Mouse (Mus musculus) Patski (cell line): ENCODE measurements around the gene Fuca1. TPM values are rescaled to one million over a fixed set of nuclear protein-coding genes. Genes with fewer than 3 reads are reported as not detected.

ENCODE experiments used
- ATAC-seq: fragments of 100-300 bp; one replicate; pipeline ENCODE4 v1.8.0; 2021
- CTCF ChIA-PET: fragments of 350-600 bp; sonication (Branson Sonifier 250); formaldehyde crosslinking; loops from one replicate; lab custom pipeline; 2022; ENCODE audit warnings: inconsistent platforms; lab: Charles Lee
- POLR2A ChIA-PET: fragments of 350-600 bp; sonication (Branson Sonifier 250); formaldehyde crosslinking; loops from one replicate; lab custom pipeline; 2022; ENCODE audit warnings: antibody characterized with exemption, inconsistent platforms; lab: Charles Lee
- DNase-seq: peaks from one replicate; pipeline ENCODE4 v3.0.0-alpha.2; 2011; ENCODE audit warnings: low read depth, low spot score
- H3K27me3 ChIP-seq: fragments of 371-371 bp; one replicate; pipeline ENCODE4 v1.5.1; 2021
- CTCF ChIP-seq: fragments of 100-300 bp; IDR thresholded peaks from one replicate; pipeline ENCODE4 v1.5.1; 2021
- in situ Hi-C: fragments of 300-500 bp; cut with MboI; formaldehyde crosslinking; loops from 3 replicates; pipeline ENCODE4 v1.11.1; 2018; ENCODE audit warnings: low pct_unique_long_range_greater_than_20kb, mixed read lengths
- polyA plus RNA-seq: library from polyadenylated mRNA; unstranded; gene quantifications from one replicate; pipeline ENCODE4 v1.2.3, GENCODE M21; 2021

Gene Fuca1
- 44.4 TPM for polyA plus RNA-seq

DNA sequence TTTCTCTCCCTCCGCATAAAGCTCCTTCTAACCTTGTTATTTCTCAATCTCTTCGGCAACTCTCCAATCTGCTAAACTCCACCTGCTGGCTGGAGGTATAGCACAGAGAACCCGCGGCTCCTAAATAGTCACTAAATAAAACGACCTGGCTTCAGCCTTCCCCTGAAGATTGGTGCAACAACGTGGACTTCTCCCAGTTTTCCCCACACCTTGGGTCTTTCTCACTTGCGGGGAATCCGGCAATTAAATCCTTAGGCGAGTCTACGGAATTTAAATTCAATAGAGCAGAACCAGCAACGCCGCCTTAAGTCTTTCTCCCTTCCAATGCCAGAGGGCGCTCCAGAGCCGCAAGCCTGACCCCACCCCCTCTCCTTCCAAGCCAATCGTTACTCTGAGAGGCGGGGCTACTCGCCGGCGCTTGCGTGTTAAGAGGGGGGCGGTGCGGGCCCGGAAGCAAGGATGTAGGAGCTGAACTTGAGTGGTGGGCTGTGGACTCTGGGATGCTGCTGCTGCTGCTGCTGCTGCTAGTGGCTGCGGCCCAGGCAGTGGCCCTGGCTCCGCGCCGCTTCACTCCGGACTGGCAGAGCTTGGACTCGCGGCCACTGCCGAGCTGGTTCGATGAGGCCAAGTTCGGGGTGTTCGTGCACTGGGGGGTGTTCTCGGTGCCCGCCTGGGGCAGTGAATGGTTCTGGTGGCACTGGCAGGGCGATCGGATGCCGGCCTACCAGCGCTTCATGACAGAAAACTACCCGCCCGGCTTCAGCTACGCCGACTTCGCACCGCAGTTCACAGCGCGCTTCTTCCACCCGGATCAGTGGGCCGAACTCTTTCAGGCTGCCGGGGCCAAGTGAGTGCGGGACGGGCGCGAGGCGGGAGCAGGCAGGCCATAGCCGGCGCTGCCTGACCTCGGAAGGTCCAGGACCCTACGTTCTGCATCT lies at the start of gene Fuca1:
TSS of gene Fuca1 (plus strand) at position 432 of the 938 bp plus-strand sequence.
- H3K27me3 ChIP-seq, result no peaks in the 10 kb centered on the region
- TF ChIP-seq CTCF, result peak; percentile 85
- CTCF ChIA-PET, result interaction anchor here (0.6 to 2.0 kb wide), 12 partner anchors 10 to 220 kb away, joined by 3 to 8 read pairs (median 4); no protein-coding TSS in a partner anchor
- DNase-seq, result peak; percentile 47
- POLR2A ChIA-PET, result no interaction called here
- in situ Hi-C loops, result loop anchor here (25.0 kb wide), 1 partner anchor 408 kb away; no protein-coding TSS in a partner anchor
- ATAC-seq, result peak; percentile 57

DNA sequence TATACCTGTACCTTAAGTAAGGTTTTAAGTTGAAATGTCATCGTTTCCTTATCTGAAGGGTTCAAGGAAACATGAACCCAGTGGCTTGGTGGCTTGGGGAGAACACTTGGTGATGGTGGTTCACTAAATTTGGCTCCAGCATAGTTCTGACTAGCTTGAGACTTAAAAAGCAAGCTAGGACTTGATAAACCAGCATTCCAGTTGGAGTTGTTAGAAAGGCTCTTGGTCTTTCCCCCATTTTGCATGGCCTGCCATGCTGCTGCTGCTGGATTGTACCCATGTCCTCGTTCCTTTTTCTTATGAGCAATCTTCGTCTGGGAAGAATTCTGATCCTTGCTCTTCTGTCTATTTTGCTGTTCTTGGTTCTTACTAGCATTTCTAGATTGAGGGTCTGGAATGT lies 48.5 kb upstream of the Fuca1 start:
- POLR2A ChIA-PET, result interaction anchor here (0.6 kb wide), 1 partner anchor 74 kb away, joined by 3 read pairs; no protein-coding TSS in a partner anchor
- H3K27me3 ChIP-seq, result no peaks in the 10 kb centered on the region
- CTCF ChIA-PET, result no interaction called here
- no peak for ATAC-seq
- no peak for TF ChIP-seq CTCF
- DNase-seq, result no peak
- in situ Hi-C loops, result loop anchor here (10.0 kb wide), 1 partner anchor 187 kb away; the partner anchor contains the start of gene Ifnlr1

DNA sequence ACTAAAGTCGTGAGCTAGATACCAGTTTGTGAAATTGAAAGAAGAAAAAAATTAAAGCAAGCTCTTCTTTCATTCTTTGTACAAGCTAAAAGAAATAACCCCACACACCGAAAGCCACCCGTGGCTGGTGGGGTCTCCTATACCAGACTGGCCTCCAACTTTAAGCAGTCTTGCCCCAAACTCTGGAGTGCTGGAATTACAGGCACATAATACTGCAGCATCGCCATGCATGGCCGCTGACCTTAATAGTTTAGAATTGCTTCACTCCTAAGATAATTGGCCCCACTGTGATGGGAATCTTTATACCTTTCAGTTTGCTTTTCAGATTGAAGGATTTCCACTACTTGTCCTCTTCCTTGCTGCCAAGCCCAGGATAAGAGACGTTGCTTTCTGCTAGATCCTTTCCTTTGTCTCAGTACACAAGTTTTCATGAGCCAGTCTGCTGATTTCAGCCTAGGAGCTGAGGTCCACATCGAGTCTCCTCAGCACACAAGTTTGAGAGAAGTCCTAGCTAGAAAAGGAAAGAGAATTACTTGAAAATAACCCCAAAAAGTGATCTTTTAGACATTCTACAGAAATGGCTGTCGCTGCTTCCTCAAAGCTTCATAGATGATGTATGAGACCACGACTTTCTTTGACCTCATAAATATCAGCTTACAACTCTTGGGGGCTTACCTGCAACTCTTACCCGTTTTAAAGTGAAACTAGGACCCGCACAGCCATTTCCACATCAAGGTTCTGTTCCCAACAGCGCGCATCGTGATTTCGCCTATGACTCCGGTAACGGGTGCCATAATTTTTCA lies 47.7 kb upstream of the Fuca1 start:
- ATAC-seq, result no peak
- ChIA-PET CTCF (no interaction called here), POLR2A (no interaction called here)
- in situ Hi-C loops, result loop anchor here (10.0 kb wide), 1 partner anchor 188 kb away; the partner anchor contains the start of gene Ifnlr1
- DNase-seq, result no peak
- no peaks in the 10 kb centered on the region for H3K27me3 ChIP-seq
- no peak for TF ChIP-seq CTCF

DNA sequence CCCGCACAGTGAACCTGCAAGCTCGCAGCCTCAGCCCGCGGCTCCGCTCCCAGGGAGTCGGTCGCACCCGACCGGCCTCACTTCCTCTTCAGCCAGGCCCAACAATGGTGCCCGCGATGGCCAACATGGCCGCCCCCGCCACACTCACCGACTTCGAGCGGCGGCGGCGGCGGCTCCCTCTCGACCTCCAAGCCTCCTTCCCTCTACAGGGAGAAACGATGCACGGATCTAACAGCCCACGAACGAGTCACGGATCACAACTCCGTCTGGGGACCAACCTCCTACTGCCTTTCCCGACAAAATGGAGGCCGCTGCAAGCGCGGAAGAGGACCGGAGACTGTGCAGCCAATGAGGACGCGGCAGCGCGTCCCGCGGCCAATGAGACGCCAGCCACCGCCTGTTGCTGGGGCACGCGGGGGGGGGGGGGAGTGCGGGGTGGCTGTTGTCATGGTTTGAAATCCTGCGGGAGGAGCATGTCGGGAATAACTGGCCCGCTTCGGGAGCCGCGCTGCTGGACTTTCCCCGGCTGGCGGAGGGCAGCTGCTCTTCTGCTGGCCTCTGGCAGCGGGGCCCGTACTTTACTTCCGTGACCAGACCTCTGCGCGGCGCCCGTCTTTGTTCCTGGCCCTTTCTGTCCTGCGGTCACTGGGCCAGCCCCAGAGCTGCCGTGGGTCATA lies 46.9 kb upstream of the Fuca1 start, which contains the start of gene Pnrc2:
TSS of gene Pnrc2 (minus strand) at position 325 of the 677 bp plus-strand sequence.
- ATAC-seq (peak; percentile 90), DNase-seq (peak; percentile 68)
- in situ Hi-C loops, result loop anchor here (10.0 kb wide), 1 partner anchor 189 kb away; the partner anchor contains the start of gene Ifnlr1
- TF ChIP-seq CTCF, result no peak
- POLR2A ChIA-PET, result interaction anchor here (0.6 kb wide), 2 partner anchors 305 to 718 kb away, joined by 3 to 4 read pairs; no protein-coding TSS in a partner anchor
- no peaks in the 10 kb centered on the region for H3K27me3 ChIP-seq
- CTCF ChIA-PET, result interaction anchor here (1.1 kb wide), 1 partner anchor 10 kb away, joined by 3 read pairs; no protein-coding TSS in a partner anchor

DNA sequence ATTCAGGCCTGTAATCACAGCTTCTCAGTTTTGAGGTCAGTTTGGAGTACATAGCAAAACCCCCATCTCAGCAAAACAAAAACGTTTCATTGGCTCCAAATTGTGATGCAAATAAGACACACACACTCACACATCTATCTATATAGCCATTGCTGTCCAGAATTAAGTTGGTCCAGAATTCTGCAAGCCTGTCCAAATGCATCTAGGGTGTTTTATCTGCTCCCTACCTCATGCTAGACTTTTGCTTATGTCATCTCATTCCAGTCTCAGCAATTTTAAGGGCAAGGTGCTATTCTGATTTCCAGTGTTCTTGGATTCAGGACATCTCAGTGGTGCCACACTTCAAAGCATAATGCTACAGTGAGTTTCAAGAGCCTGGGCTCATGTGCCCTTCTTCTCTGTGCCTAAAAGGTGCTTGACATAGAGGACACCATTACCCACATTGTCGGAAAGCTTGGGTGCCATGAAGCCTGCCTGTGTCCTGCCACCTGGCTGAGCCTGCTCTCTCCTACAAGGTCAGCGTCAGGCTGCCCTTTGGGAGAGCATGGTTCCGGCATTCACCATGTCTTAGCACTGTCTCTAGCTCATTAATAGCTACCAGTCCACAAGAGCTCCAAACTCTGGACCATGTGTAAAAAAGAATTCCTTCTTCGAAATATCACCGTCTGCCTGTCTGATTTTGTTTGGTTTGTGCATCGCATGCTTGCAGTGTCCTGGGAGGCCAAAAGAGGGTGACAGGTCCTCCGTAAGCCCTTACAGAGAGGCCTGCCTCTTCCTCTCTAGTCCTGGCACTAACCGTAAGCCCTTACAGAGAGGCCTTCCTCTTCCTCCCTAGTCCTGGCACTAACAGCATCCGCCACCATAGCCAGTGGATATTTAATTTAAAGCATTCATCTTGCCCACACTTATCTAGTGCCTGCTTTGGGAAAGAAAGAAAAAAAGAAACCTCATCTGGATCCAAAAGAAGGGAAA lies 45.7 kb upstream of the Fuca1 start:
- no peak for TF ChIP-seq CTCF
- CTCF ChIA-PET, result interaction anchor here (1.1 to 4.5 kb wide), 2 partner anchors 9 to 74 kb away, joined by 3 to 25 read pairs; no protein-coding TSS in a partner anchor
- no peaks in the 10 kb centered on the region for H3K27me3 ChIP-seq
- no peak for ATAC-seq
- in situ Hi-C loops, result loop anchor here (5.0 to 10.0 kb wide), 2 partner anchors 73 to 190 kb away; partner anchors contain the start of gene Ifnlr1
- no peak for DNase-seq
- POLR2A ChIA-PET, result interaction anchor here (0.6 kb wide), 1 partner anchor 304 kb away, joined by 4 read pairs; no protein-coding TSS in a partner anchor

DNA sequence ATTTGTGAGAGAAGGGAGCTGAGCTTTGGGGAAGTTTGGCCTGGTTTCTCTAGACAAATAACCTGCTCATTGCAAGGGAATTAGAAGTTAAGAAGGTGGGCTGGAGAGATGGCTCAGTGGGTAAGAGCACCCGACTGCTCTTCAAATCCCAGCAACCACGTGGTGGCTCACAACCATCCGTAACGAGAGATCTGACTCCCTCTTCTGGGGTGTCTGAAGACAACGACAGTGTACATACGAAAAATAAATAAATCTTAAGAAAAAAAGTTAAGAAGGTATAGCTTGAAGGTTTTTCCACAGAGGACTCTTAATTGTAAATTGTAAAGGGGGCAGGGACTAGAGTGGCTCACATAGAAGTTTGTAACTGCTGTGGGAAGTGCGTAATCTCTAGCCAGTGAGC lies 45.0 kb upstream of the Fuca1 start:
- DNase-seq (no peak), ATAC-seq (no peak)
- in situ Hi-C loops, result loop anchor here (5.0 to 10.0 kb wide), 2 partner anchors 73 to 191 kb away; partner anchors contain the start of gene Ifnlr1
- H3K27me3 ChIP-seq, result no peaks in the 10 kb centered on the region
- no peak for TF ChIP-seq CTCF
- CTCF ChIA-PET, result interaction anchor here (4.5 kb wide), 1 partner anchor 74 kb away, joined by 25 read pairs; no protein-coding TSS in a partner anchor
- POLR2A ChIA-PET, result no interaction called here

DNA sequence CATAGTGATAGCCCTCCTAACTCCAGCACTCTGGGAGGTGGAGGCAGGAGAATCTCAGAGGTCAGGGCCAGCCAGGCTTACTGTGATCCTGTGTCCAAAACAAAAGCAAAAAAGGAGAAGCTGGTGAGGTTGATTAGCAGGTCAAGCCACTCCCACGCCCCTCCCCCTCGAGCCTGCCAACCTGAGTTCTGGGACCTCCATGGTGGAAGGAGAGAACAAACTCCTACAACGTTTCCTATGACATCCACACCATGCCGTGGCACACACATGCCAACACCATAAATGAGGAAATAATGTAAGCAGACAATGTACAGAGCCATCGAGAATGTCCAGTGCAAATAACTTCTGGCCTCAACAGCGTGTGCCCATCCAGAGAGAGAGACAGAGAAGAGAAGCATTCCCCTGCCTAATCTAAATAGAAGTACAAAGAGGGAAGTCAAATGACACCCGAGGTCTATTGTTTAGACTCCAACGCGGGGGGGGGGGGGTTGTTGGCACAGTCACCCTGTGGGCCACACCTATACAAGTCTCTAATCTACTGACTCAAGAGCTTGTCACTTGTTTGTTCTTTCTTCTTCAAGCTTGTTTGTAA lies 44.4 kb upstream of the Fuca1 start:
- ChIA-PET POLR2A (no interaction called here), CTCF (interaction anchor here (1.3 to 4.5 kb wide), 2 partner anchors 17 to 75 kb away, joined by 3 to 25 read pairs; no protein-coding TSS in a partner anchor)
- no peak for TF ChIP-seq CTCF
- no peaks in the 10 kb centered on the region for H3K27me3 ChIP-seq
- in situ Hi-C loops, result loop anchor here (5.0 to 10.0 kb wide), 2 partner anchors 74 to 191 kb away; partner anchors contain the start of gene Ifnlr1
- no peak for ATAC-seq
- no peak for DNase-seq

DNA sequence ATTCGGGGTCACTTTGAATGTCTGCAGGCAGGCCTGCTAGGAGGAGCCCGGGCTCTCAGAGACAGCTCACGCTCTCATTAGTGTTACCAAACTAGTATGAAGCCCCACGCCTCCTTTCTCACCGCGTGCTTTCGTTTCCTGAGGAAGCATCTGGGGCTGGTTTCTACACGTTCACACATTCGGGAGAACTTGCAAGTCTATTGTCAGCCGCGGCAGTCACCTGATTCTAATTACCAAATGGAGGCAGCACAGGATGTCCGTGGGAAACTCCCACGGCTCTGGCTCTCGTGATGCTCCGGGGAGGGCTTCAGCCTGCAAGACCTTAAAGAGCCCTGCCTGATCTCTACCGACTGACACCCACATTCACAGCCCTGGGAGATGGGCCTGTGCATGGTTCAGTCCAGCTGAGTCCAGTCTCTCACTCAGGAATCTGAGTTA lies 43.9 kb upstream of the Fuca1 start:
- ChIA-PET CTCF (interaction anchor here (1.3 to 4.5 kb wide), 3 partner anchors 18 to 75 kb away, joined by 3 to 25 read pairs (median 4); no protein-coding TSS in a partner anchor), POLR2A (interaction anchor here (1.1 kb wide), 1 partner anchor 56 kb away, joined by 3 read pairs; no protein-coding TSS in a partner anchor)
- no peak for TF ChIP-seq CTCF
- DNase-seq (no peak), ATAC-seq (no peak)
- in situ Hi-C loops, result loop anchor here (5.0 to 10.0 kb wide), 2 partner anchors 74 to 192 kb away; partner anchors contain the start of gene Ifnlr1
- H3K27me3 ChIP-seq, result no peaks in the 10 kb centered on the region
